Mouse (Mus musculus): ENCODE measurements around the gene Znhit1. TPM values are rescaled to one million over a fixed set of nuclear protein-coding genes. Genes with fewer than 3 reads are reported as not detected.

The Znhit1 gene
- polyA plus RNA-seq, 1 experiment, result 97.7 TPM

DNA sequence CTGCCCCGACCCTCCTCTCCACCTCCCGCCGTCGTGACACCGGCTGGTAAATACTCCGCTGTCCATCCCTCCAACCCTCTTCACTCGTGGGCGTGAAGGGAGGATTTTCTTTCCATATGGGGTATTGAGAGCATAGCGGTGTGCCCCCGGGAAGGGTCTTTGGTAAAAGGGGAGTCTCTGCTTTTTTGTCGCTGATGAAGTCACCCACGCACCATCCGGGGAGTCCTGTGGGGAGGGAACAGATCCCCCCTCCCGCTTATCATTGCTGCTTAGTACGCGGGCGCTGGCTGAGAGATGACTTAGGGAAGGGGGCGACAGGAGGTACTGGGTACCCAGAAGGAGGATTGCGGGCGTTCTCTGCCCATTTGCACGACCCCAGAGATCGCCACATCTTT lies 42.6 kb upstream of the Znhit1 start:
- TF ChIP-seq CEBPB (IDR thresholded peaks at IDR 0.05; ENCODE audit: insufficient read depth, poor library complexity, severe bottlenecking) (no peak), MYOG (IDR thresholded peaks at IDR 0.05; ENCODE audit: control insufficient read depth in 1 of 3, insufficient read depth in 1 of 3, insufficient read length in 2 of 3, low read depth in 2 of 3) (no peak), POLR2AphosphoS2 (IDR thresholded peaks at IDR 0.05; ENCODE audit: insufficient read length, low read depth) (no peak), REST (IDR thresholded peaks at IDR 0.05; ENCODE audit: insufficient read depth, insufficient read length) (no peak), POLR2A (IDR thresholded peaks at IDR 0.05; ENCODE audit: insufficient read length, low read depth) (no peak), USF1 (IDR thresholded peaks at IDR 0.05; ENCODE audit: low read depth) (no peak), SRF (IDR thresholded peaks at IDR 0.05; ENCODE audit: control insufficient read depth, insufficient read length, low read depth) (no peak), E2F4 (IDR thresholded peaks at IDR 0.05; ENCODE audit: insufficient read depth) (no peak), TCF12 (IDR thresholded peaks at IDR 0.05; ENCODE audit: insufficient read depth, poor library complexity, severe bottlenecking) (no peak), MYOD1 (IDR thresholded peaks at IDR 0.05; ENCODE audit: control insufficient read depth in 1 of 3, insufficient read length in 2 of 3, low read depth in 2 of 3) (no peak), TCF3 (IDR thresholded peaks at IDR 0.05; ENCODE audit: insufficient read length, low read depth) (no peak), MAX (IDR thresholded peaks at IDR 0.05; ENCODE audit: low read depth) (no peak)
- H3K79me2 ChIP-seq (ENCODE audit: control insufficient read depth, insufficient read depth), result no peaks in the 10 kb centered on the region
- H3K4me3 ChIP-seq, result peak overlapping the region; percentile 8
- H3K4me2 ChIP-seq (ENCODE audit: low read depth), result no peak overlapping the region
- H3K27me3 ChIP-seq (ENCODE audit: control insufficient read depth, insufficient read depth, insufficient read length), result peaks cover 19% of the 10 kb centered on the region
- no peak overlapping the region for H3ac ChIP-seq (ENCODE audit: control insufficient read depth, insufficient read length)
- no peaks in the 10 kb centered on the region for H3K36me3 ChIP-seq (ENCODE audit: control insufficient read depth, insufficient read depth)

DNA sequence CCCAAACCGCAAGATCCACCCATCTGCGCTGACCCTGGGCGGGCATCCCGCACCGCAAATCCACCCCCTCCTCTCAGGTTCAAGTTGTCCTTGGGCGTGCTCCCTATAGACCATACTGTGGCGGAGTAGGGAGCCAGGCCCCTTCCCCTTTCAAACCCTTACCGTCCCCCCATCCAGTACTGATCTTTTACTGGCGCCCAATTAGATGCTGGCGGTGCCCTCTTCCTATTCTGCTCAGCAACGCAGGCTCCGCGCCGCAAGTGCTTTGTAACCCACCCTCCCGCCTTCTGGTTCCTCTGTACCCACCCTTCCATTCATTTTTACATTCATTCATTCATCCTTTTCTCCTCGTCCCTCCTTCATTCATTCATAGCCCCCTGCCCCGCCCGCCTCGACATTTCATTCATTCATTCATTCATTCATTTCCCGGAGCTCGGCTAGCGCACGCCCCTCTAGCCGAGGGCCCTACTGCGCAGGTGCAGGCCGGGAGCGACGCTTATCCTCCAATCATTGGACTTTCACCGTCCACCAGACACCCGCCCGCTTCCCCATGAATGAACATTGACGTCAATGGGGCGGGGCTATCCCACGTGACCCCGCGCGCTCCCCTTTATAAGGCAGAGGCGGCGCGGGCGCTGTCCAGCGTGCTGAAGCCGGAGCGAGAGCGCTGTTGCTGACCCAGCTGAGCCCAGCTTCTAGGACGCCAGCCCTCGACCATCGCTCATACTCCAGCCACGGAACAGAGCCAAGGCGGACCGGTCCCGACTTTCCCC lies 42.0 kb upstream of the Znhit1 start:
- peak overlapping the region; percentile 74 for H3K4me2 ChIP-seq (ENCODE audit: low read depth)
- no peaks in the 10 kb centered on the region for H3K79me2 ChIP-seq (ENCODE audit: control insufficient read depth, insufficient read depth)
- peak overlapping the region; percentile 8 for H3K4me3 ChIP-seq
- TF ChIP-seq TCF12 (IDR thresholded peaks at IDR 0.05; ENCODE audit: insufficient read depth, poor library complexity, severe bottlenecking) (no peak), CEBPB (IDR thresholded peaks at IDR 0.05; ENCODE audit: insufficient read depth, poor library complexity, severe bottlenecking) (no peak), POLR2A (IDR thresholded peaks at IDR 0.05; ENCODE audit: insufficient read length, low read depth) (no peak), E2F4 (IDR thresholded peaks at IDR 0.05; ENCODE audit: insufficient read depth) (no peak), REST (IDR thresholded peaks at IDR 0.05; ENCODE audit: insufficient read depth, insufficient read length) (peak; percentile 97), MYOD1 (IDR thresholded peaks at IDR 0.05; ENCODE audit: control insufficient read depth in 1 of 3, insufficient read length in 2 of 3, low read depth in 2 of 3) (peak in 1 of 3 experiments; percentile 10), TCF3 (IDR thresholded peaks at IDR 0.05; ENCODE audit: insufficient read length, low read depth) (no peak), SRF (IDR thresholded peaks at IDR 0.05; ENCODE audit: control insufficient read depth, insufficient read length, low read depth) (peak; percentile 94), POLR2AphosphoS2 (IDR thresholded peaks at IDR 0.05; ENCODE audit: insufficient read length, low read depth) (no peak), MAX (IDR thresholded peaks at IDR 0.05; ENCODE audit: low read depth) (no peak), MYOG (IDR thresholded peaks at IDR 0.05; ENCODE audit: control insufficient read depth in 1 of 3, insufficient read depth in 1 of 3, insufficient read length in 2 of 3, low read depth in 2 of 3) (no peak), USF1 (IDR thresholded peaks at IDR 0.05; ENCODE audit: low read depth) (peak; percentile 94)
- no peaks in the 10 kb centered on the region for H3K36me3 ChIP-seq (ENCODE audit: control insufficient read depth, insufficient read depth)
- H3ac ChIP-seq (ENCODE audit: control insufficient read depth, insufficient read length), result no peak overlapping the region
- peaks cover 19% of the 10 kb centered on the region for H3K27me3 ChIP-seq (ENCODE audit: control insufficient read depth, insufficient read depth, insufficient read length)

DNA sequence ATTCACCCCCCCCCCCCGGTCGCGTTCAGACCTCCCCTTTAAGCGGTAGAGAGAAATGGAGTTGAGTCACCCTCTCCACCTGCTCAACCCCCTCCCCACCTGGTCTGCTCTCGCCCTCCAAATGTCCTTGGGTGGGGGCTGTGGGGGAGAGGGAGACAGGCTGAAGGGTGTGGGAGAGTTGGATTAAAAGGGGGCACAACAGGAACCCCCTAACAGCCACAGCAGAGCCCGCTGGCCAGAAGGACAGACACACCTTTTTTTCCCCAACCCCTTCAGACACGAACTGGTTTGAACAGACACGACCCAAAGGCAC lies 41.4 kb upstream of the Znhit1 start:
- Histone ChIP-seq H3K79me2 (ENCODE audit: control insufficient read depth, insufficient read depth) (no peaks in the 10 kb centered on the region), H3ac (ENCODE audit: control insufficient read depth, insufficient read length) (no peak overlapping the region), H3K4me3 (peak overlapping the region; percentile 8), H3K36me3 (ENCODE audit: control insufficient read depth, insufficient read depth) (no peaks in the 10 kb centered on the region), H3K27me3 (ENCODE audit: control insufficient read depth, insufficient read depth, insufficient read length) (peaks cover 23% of the 10 kb centered on the region), H3K4me2 (ENCODE audit: low read depth) (peak overlapping the region; percentile 74)
- TF ChIP-seq MAX (IDR thresholded peaks at IDR 0.05; ENCODE audit: low read depth) (no peak), CEBPB (IDR thresholded peaks at IDR 0.05; ENCODE audit: insufficient read depth, poor library complexity, severe bottlenecking) (no peak), MYOG (IDR thresholded peaks at IDR 0.05; ENCODE audit: control insufficient read depth in 1 of 3, insufficient read depth in 1 of 3, insufficient read length in 2 of 3, low read depth in 2 of 3) (no peak)

DNA sequence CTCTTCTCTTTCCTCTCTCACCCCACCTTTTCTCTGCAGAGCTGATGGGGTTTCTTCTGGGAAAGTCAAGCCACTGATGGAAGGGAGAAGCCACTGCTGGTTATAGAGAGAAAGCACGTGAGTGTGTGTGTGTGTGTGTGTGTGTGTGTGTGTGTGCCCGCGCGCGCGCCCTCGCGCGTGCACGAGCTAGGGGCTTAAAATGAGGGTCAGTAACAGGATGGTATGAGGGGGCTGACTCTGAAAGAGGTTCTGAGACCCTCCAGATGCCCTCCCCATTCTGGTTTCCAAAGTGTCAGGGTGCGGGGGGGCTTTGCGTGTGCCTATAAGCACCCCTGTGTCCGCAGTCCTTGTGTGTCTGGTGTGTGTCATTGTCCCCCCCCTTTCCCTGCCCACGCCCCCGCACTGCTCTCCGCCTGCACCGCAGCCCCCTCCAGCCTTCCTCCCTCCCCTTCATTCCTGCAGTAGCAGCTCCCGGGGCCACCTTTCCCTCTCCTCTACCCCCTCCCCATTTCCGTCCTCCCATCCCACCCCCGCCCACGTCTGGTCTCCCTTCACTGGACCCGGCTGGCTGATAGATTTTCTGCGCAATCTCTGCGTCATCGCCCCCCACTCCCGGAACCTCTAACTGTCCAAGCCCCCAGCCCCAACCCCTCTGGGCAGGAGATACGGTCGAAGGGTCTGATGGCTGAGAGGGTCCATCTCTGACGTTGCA lies 40.9 kb upstream of the Znhit1 start:
- Histone ChIP-seq H3K4me3 (peak overlapping the region; percentile 8), H3K36me3 (ENCODE audit: control insufficient read depth, insufficient read depth) (no peaks in the 10 kb centered on the region), H3K4me2 (ENCODE audit: low read depth) (no peak overlapping the region), H3K27me3 (ENCODE audit: control insufficient read depth, insufficient read depth, insufficient read length) (peaks cover 24% of the 10 kb centered on the region), H3K79me2 (ENCODE audit: control insufficient read depth, insufficient read depth) (no peaks in the 10 kb centered on the region), H3ac (ENCODE audit: control insufficient read depth, insufficient read length) (no peak overlapping the region)
- TF ChIP-seq POLR2A (IDR thresholded peaks at IDR 0.05; ENCODE audit: insufficient read length, low read depth) (no peak), MAX (IDR thresholded peaks at IDR 0.05; ENCODE audit: low read depth) (no peak), CEBPB (IDR thresholded peaks at IDR 0.05; ENCODE audit: insufficient read depth, poor library complexity, severe bottlenecking) (no peak), USF1 (IDR thresholded peaks at IDR 0.05; ENCODE audit: low read depth) (no peak), SRF (IDR thresholded peaks at IDR 0.05; ENCODE audit: control insufficient read depth, insufficient read length, low read depth) (no peak)

GRCm38 (mm10) chr5:137026092-137026491 lies 38.3 kb upstream of the Znhit1 start, which contains the start of gene Vgf:
Vgf (plus strand) TSS chr5:137026392.
- Histone ChIP-seq H3K4me3 (no peak within 1 kb of the TSS), H3K27me3 (ENCODE audit: control insufficient read depth, insufficient read depth, insufficient read length) (peaks cover 18% of the 10 kb centered on the region), H3K79me2 (ENCODE audit: control insufficient read depth, insufficient read depth) (no peaks in the 10 kb centered on the region), H3ac (ENCODE audit: control insufficient read depth, insufficient read length) (no peak within 1 kb of the TSS), H3K4me2 (ENCODE audit: low read depth) (peak within 1 kb of the TSS; percentile 59), H3K36me3 (ENCODE audit: control insufficient read depth, insufficient read depth) (no peaks in the 10 kb centered on the region)
- TF ChIP-seq CEBPB (IDR thresholded peaks at IDR 0.05; ENCODE audit: insufficient read depth, poor library complexity, severe bottlenecking) (no peak), TCF12 (IDR thresholded peaks at IDR 0.05; ENCODE audit: insufficient read depth, poor library complexity, severe bottlenecking) (no peak), MAX (IDR thresholded peaks at IDR 0.05; ENCODE audit: low read depth) (no peak), POLR2A (IDR thresholded peaks at IDR 0.05; ENCODE audit: insufficient read length, low read depth) (no peak), E2F4 (IDR thresholded peaks at IDR 0.05; ENCODE audit: insufficient read depth) (no peak), MYOD1 (IDR thresholded peaks at IDR 0.05; ENCODE audit: control insufficient read depth in 1 of 3, insufficient read length in 2 of 3, low read depth in 2 of 3) (no peak), POLR2AphosphoS2 (IDR thresholded peaks at IDR 0.05; ENCODE audit: insufficient read length, low read depth) (no peak), REST (IDR thresholded peaks at IDR 0.05; ENCODE audit: insufficient read depth, insufficient read length) (no peak), SRF (IDR thresholded peaks at IDR 0.05; ENCODE audit: control insufficient read depth, insufficient read length, low read depth) (no peak), TCF3 (IDR thresholded peaks at IDR 0.05; ENCODE audit: insufficient read length, low read depth) (no peak), MYOG (IDR thresholded peaks at IDR 0.05; ENCODE audit: control insufficient read depth in 1 of 3, insufficient read depth in 1 of 3, insufficient read length in 2 of 3, low read depth in 2 of 3) (no peak), USF1 (IDR thresholded peaks at IDR 0.05; ENCODE audit: low read depth) (no peak)
